Mouse (Mus musculus) hindbrain, embryonic 13.5 days (tissue): Measurements from ENCODE around the gene Rfpl4. TPM values are rescaled to one million over a fixed set of nuclear protein-coding genes. Genes with fewer than 3 reads are reported as not detected.

Experiments used
- microRNA-seq: library from miRNA; unstranded; fragments of <30 nt; microRNA quantifications from one replicate; pipeline ENCODE4, GENCODE M21; 2016
- polyA plus RNA-seq: library from polyadenylated mRNA; unstranded; fragments of >200 nt; fragmentation: Nextera tagmentation; extraction: Ambion mirVana; gene quantifications from 2 replicates; pipeline ENCODE4 v1.2.1, GENCODE M21; 2015

Rfpl4 gene
- polyA plus RNA-seq, 1 experiment from 2014 or later = not detected

Small RNA genes lying within 50 kb of the gene (microRNA-seq; reads per million reads assigned to microRNA genes)
- not detected for gene Gm26217

Other genes starting within 250 kb of the Rfpl4 start
- gene Isoc2b, start 246.7 kb downstream of the Rfpl4 start, polyA plus RNA-seq = 3.9 and 4.9 TPM in 2 replicates
- 0.75 and 0.78 TPM in 2 replicates for gene Isoc2a, start 239.8 kb downstream of the Rfpl4 start, polyA plus RNA-seq
- 0.26 and 0.45 TPM in 2 replicates for gene Gm36210, start 210.4 kb downstream of the Rfpl4 start, polyA plus RNA-seq
- 3.6 and 4.9 TPM in 2 replicates for gene Zfp628, start 201.7 kb downstream of the Rfpl4 start, polyA plus RNA-seq
- 25.4 and 27.7 TPM in 2 replicates for gene Nat14, start 194.9 kb downstream of the Rfpl4 start, polyA plus RNA-seq
- 0.73 and 1.3 TPM in 2 replicates for gene Ssc5d, start 191.2 kb downstream of the Rfpl4 start, polyA plus RNA-seq
- gene Sbk2, start 152.5 kb downstream of the Rfpl4 start, polyA plus RNA-seq = 0.25 TPM in 1 of 2 replicates, not detected in the other
- 0.19 and 0.49 TPM in 2 replicates for gene Sbk3, start 145.8 kb downstream of the Rfpl4 start, polyA plus RNA-seq
- gene Zfp579, start 120.8 kb downstream of the Rfpl4 start, polyA plus RNA-seq = 53.6 and 59.9 TPM in 2 replicates
- 7.9 and 9.2 TPM in 2 replicates for gene Zfp524, start 102.5 kb downstream of the Rfpl4 start, polyA plus RNA-seq
- 37.7 and 41.9 TPM in 2 replicates for gene Fiz1, start 102.3 kb downstream of the Rfpl4 start, polyA plus RNA-seq
- 1.4 and 1.8 TPM in 2 replicates for gene Gm44973, start 101.5 kb downstream of the Rfpl4 start, polyA plus RNA-seq
- gene Zfp865, start 96.6 kb downstream of the Rfpl4 start, polyA plus RNA-seq = 5.8 and 6.0 TPM in 2 replicates
- 38.7 and 43.5 TPM in 2 replicates for gene Ccdc106, start 96.4 kb downstream of the Rfpl4 start, polyA plus RNA-seq
- not detected in 2 replicates for gene 4632433K11Rik, start 82.8 kb downstream of the Rfpl4 start, polyA plus RNA-seq
- 7.8 and 9.8 TPM in 2 replicates for gene Zfp784, start 78.5 kb downstream of the Rfpl4 start, polyA plus RNA-seq
- 67.2 and 69.7 TPM in 2 replicates for gene Zfp580, start 65.4 kb downstream of the Rfpl4 start, polyA plus RNA-seq
- gene U2af2, start 54.8 kb downstream of the Rfpl4 start, polyA plus RNA-seq = 112 and 114 TPM in 2 replicates
- 83.8 and 85.6 TPM in 2 replicates for gene Epn1, start 36.7 kb downstream of the Rfpl4 start, polyA plus RNA-seq
- 0.22 and 0.52 TPM in 2 replicates for gene Rasl2-9, start 9.0 kb upstream of the Rfpl4 start, polyA plus RNA-seq
- 0.01 TPM in 1 of 2 replicates, not detected in the other for gene Vmn1r55, start 32.7 kb upstream of the Rfpl4 start, polyA plus RNA-seq
- gene Vmn1r56, start 79.8 kb upstream of the Rfpl4 start, polyA plus RNA-seq = not detected in 2 replicates
- gene Vmn1r57, start 101.5 kb upstream of the Rfpl4 start, polyA plus RNA-seq = not detected in 2 replicates
- not detected in 2 replicates for gene Gm5065, start 233.6 kb upstream of the Rfpl4 start, polyA plus RNA-seq
- gene Nlrp2, start 234.1 kb upstream of the Rfpl4 start, polyA plus RNA-seq = not detected in 2 replicates